Mouse (Mus musculus): Measurements from ENCODE around the gene Adi1. TPM values are rescaled to one million over a fixed set of nuclear protein-coding genes. Genes with fewer than 3 reads are reported as not detected.

The Adi1 gene
- total RNA-seq, 2 experiments from 2014 or later: 34.7 to 38.3 TPM

GRCm38 (mm10) chr12:28693738-28694137 is 18.7 kb downstream of the Adi1 start:
- DNase-seq: no peak
- intact Hi-C loops (cut with DNase I): no loop called here

GRCm38 (mm10) chr12:28694231-28694630 is 19.2 kb downstream of the Adi1 start:
- intact Hi-C loops (cut with DNase I): no loop called here
- DNase-seq: no peak

GRCm38 (mm10) chr12:28694776-28695175 is 19.7 kb downstream of the Adi1 start:
- intact Hi-C loops (cut with DNase I): no loop called here

GRCm38 (mm10) chr12:28697821-28698595 is 23.0 kb downstream of the Adi1 start:
- DNase-seq: no peak
- intact Hi-C loops (cut with DNase I): loop anchor here (2.0 kb wide), 2 partner anchors 109 to 431 kb away; no protein-coding TSS in a partner anchor

More at GRCm38 (mm10) chr12:28694776-28695175, 19.7 kb downstream of the Adi1 start:
- DNase-seq: no peak

- DNase-seq: peak in 1 of 2 experiments; percentile 7
- intact Hi-C loops (cut with DNase I): loop anchor here (2.0 kb wide), 2 partner anchors 110 to 430 kb away; no protein-coding TSS in a partner anchor
Observed at GRCm38 (mm10) chr12:28699086-28699485, 24.1 kb downstream of the Adi1 start.

GRCm38 (mm10) chr12:28699656-28700055 is 24.6 kb downstream of the Adi1 start:
- peak; percentile 76 to 85 for DNase-seq
- intact Hi-C loops (cut with DNase I): loop anchor here (2.0 to 10.0 kb wide), 5 partner anchors 83 to 925 kb away; no protein-coding TSS in a partner anchor

GRCm38 (mm10) chr12:28700101-28700511 is 25.1 kb downstream of the Adi1 start:
- no peak for DNase-seq
- intact Hi-C loops (cut with DNase I): loop anchor here (5.0 to 10.0 kb wide), 3 partner anchors 82 to 925 kb away; no protein-coding TSS in a partner anchor

- intact Hi-C loops (cut with DNase I): loop anchor here (5.0 to 10.0 kb wide), 3 partner anchors 82 to 924 kb away; no protein-coding TSS in a partner anchor
- DNase-seq: peak; percentile 91 to 93
Observed at GRCm38 (mm10) chr12:28700561-28701025, 25.6 kb downstream of the Adi1 start.

GRCm38 (mm10) chr12:28701302-28701701 is 26.3 kb downstream of the Adi1 start:
- DNase-seq: no peak
- intact Hi-C loops (cut with DNase I): loop anchor here (5.0 to 10.0 kb wide), 3 partner anchors 81 to 923 kb away; no protein-coding TSS in a partner anchor

GRCm38 (mm10) chr12:28704381-28704780 is 29.4 kb downstream of the Adi1 start:
- DNase-seq: peak in 1 of 2 experiments; percentile 17
- intact Hi-C loops (cut with DNase I): loop anchor here (5.0 to 10.0 kb wide), 3 partner anchors 78 to 920 kb away; no protein-coding TSS in a partner anchor

GRCm38 (mm10) chr12:28705204-28705603 is 30.2 kb downstream of the Adi1 start:
- DNase-seq: no peak
- intact Hi-C loops (cut with DNase I): loop anchor here (10.0 kb wide), 1 partner anchor 920 kb away; no protein-coding TSS in a partner anchor

- DNase-seq: no peak
- intact Hi-C loops (cut with DNase I): loop anchor here (10.0 kb wide), 1 partner anchor 917 kb away; no protein-coding TSS in a partner anchor
Observed at GRCm38 (mm10) chr12:28708154-28708553, 33.1 kb downstream of the Adi1 start.

- no peak for DNase-seq
- intact Hi-C loops (cut with DNase I): no loop called here
Observed at GRCm38 (mm10) chr12:28710566-28711185, 35.6 kb downstream of the Adi1 start.

GRCm38 (mm10) chr12:28714822-28715632 is 40.0 kb downstream of the Adi1 start:
- no peak for DNase-seq
- intact Hi-C loops (cut with DNase I): no loop called here

- intact Hi-C loops (cut with DNase I): no loop called here
- no peak for DNase-seq
Observed at GRCm38 (mm10) chr12:28717066-28717465, 42.0 kb downstream of the Adi1 start.

- DNase-seq: no peak
- intact Hi-C loops (cut with DNase I): no loop called here
Observed at GRCm38 (mm10) chr12:28718106-28718505, 43.1 kb downstream of the Adi1 start.

GRCm38 (mm10) chr12:28724366-28724765 is 49.3 kb downstream of the Adi1 start:
- no peak for DNase-seq
- intact Hi-C loops (cut with DNase I): no loop called here

- intact Hi-C loops (cut with DNase I): no loop called here
- no peak for DNase-seq
Observed at GRCm38 (mm10) chr12:28726204-28726603, 51.2 kb downstream of the Adi1 start.

- intact Hi-C loops (cut with DNase I): no loop called here
Observed at GRCm38 (mm10) chr12:28727061-28727460, 52.0 kb downstream of the Adi1 start.

More at GRCm38 (mm10) chr12:28727061-28727460, 52.0 kb downstream of the Adi1 start:
- no peak for DNase-seq
